Mouse (Mus musculus): Measurements from ENCODE around the gene Gm20814. TPM values are rescaled to one million over a fixed set of nuclear protein-coding genes. Genes with fewer than 3 reads are reported as not detected.

Gm20814 gene
- total RNA-seq (2023): not detected

DNA sequence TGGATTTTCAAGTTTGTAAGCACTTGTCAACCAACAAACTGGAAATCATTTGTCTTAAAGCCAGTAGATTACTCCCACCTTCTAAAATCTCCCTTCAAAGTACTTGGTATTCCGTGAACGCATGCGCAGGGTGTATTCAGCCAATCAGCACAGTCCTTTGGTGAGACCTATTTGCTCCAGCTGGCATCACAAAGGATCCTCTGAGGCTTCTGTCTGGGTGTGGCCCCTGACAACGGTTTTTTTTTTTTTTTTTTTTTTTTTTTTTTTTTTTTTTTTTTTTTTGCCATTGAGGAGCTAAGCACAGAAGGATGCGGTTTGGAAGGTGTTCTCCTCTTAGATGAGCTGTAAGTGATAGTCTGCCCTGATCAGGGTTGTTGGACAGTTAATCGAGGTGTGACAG is at the start of gene Gm20814:
Gm20814 (plus strand) TSS at position 301 of the 400 bp plus-strand sequence.

Measured in monocyte, adult 59 days (primary cell).